In the genomic region with DNA sequence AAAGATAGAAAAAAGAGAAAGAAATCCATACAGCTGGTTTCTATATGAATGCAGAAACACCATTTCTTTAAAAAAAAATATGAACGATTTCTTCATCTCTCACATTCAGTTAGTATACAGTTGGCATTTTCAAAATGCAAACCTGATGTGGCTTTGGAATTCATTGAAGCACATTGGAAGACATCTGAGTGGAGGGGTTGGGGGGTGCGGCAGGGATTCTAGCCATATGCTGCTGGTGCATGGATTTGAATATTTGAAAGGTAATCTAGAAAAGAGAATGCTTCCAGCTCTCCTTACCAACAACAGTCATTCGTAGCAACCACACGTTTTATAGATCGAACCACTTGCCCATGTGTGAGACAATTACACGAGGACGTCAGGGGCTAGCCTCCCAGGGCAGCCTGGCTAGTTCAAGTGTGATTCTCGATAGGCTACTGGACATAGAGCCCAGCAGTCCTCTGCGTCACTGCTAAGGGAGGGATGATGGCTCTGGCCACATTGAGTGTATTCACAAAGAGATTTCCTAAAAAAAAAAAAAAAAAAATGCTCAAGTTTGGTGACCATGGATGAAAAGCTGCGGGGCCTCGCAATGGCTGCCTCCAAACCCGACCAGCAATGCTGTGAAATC, we compare ENCODE assay signal across 9 mouse cellular contexts.
DNase-seq lines count a peak whose midpoint lies in the region; ATAC-seq and TF ChIP-seq lines count a peak whose summit lies in the region.
"Had no signal": no experiment of that assay in that cellular context is flagged by ENCODE, and none has a peak within 500 bp of the region (broad histone marks: within the 10 kb centered on the region; RNA-seq: fewer than 3 reads in every experiment).

No protein-coding gene starts in this region.

- ATAC-seq in liver, embryonic 11.5 days (replicated peaks; ENCODE audit: low FRiP score) = peak; percentile 30; the same call in 1 of the 2 replicates
- peak; percentile 37; the same call in 1 of the 2 replicates for ATAC-seq in forebrain, embryonic 12.5 days (ENCODE audit: low FRiP score)
- ATAC-seq in hindbrain, postnatal 0 days = peak; percentile 65
- ATAC-seq in neural tube, embryonic 15.5 days (ENCODE audit: low FRiP score) = peak; percentile 30; the same call in 1 of the 2 replicates
- no peak for ATAC-seq in granulocyte monocyte progenitor cell, adult 5-6 weeks (replicated peaks; ENCODE audit: poor library complexity, severe bottlenecking)

- peak overlapping the region; percentile 60 for H3K4me2 ChIP-seq in liver, embryonic 11.5 days
- no peak overlapping the region for H3K4me2 ChIP-seq in forebrain, embryonic 12.5 days
- peak overlapping the region; percentile 40 for H3K4me2 ChIP-seq in hindbrain, postnatal 0 days (ENCODE audit: low read depth, low read length)
- peak overlapping the region; percentile 25; the same call in 1 of the 2 replicates for H3K4me2 ChIP-seq in neural tube, embryonic 15.5 days

- H3K4me1 ChIP-seq in liver, embryonic 11.5 days (replicated peaks; ENCODE audit: control insufficient read depth, insufficient read depth, low read length) = peaks cover 15% of the 10 kb centered on the region
- H3K4me1 ChIP-seq in forebrain, embryonic 12.5 days = peaks cover 29% of the 10 kb centered on the region
- peaks cover 14% of the 10 kb centered on the region; the same call in 1 of the 2 replicates for H3K4me1 ChIP-seq in hindbrain, postnatal 0 days (ENCODE audit: insufficient read depth, low read length)
- peaks cover 23% of the 10 kb centered on the region for H3K4me1 ChIP-seq in neural tube, embryonic 15.5 days

- H3K27ac ChIP-seq in liver, embryonic 11.5 days (ENCODE audit: low read depth, low read length) = no peak overlapping the region
- H3K27ac ChIP-seq in forebrain, embryonic 12.5 days = 0 out of 2 replicates have a peak overlapping the region, but pooled peaks have one; percentile 36
- peak overlapping the region; percentile 46; the same call in 1 of the 2 replicates for H3K27ac ChIP-seq in hindbrain, postnatal 0 days
- H3K27ac ChIP-seq in neural tube, embryonic 15.5 days (replicated peaks) = no peak overlapping the region; the same call in 1 of the 2 replicates
- H3K27ac ChIP-seq: heart, embryonic 10.5 days had no signal

- H3K9me3 ChIP-seq in liver, embryonic 11.5 days (ENCODE audit: control insufficient read depth, low read length) = no peaks in the 10 kb centered on the region
- H3K9me3 ChIP-seq in forebrain, embryonic 12.5 days = no peaks in the 10 kb centered on the region
- no peaks in the 10 kb centered on the region for H3K9me3 ChIP-seq in hindbrain, postnatal 0 days (ENCODE audit: low read length)
- H3K9me3 ChIP-seq in neural tube, embryonic 15.5 days (replicated peaks) = no peaks in the 10 kb centered on the region
- H3K9me3 ChIP-seq: heart, embryonic 10.5 days had no signal

- no peak for DNase-seq in liver, embryonic 11.5 days (ENCODE audit: low spot score)
- DNase-seq in liver = no peak
- peak; percentile 23 for DNase-seq in hindbrain, postnatal 0 days (ENCODE audit: low spot score)
- DNase-seq in urinary bladder, postnatal 4 days (ENCODE audit: low spot score in 2 of 2) = no peak

- no peak for TF ChIP-seq CTCF in hindbrain, postnatal 0 days (IDR thresholded peaks at IDR 0.05; ENCODE audit: low read depth)

- 71% methylated on average over 12 of the region's 12 CpGs for WGBS in liver, embryonic 11.5 days
- 86% methylated on average over 12 of the region's 12 CpGs for WGBS in forebrain, embryonic 12.5 days
- WGBS in hindbrain, postnatal 0 days = 44% methylated on average over 12 of the region's 12 CpGs
- WGBS in neural tube, embryonic 15.5 days = 67% methylated on average over 12 of the region's 12 CpGs

- H3K36me3 ChIP-seq in liver, embryonic 11.5 days (ENCODE audit: control insufficient read depth, insufficient read depth, low read length) = no peaks in the 10 kb centered on the region
- no peaks in the 10 kb centered on the region for H3K36me3 ChIP-seq in forebrain, embryonic 12.5 days (replicated peaks)
- no peaks in the 10 kb centered on the region for H3K36me3 ChIP-seq in hindbrain, postnatal 0 days (ENCODE audit: insufficient read depth, low read length)
- H3K36me3 ChIP-seq in neural tube, embryonic 15.5 days = no peaks in the 10 kb centered on the region
- H3K36me3 ChIP-seq: G1E; heart, embryonic 10.5 days had no signal

- 0 out of 2 replicates have a peak overlapping the region, but pooled peaks have one; percentile 25 for H3K9ac ChIP-seq in liver, embryonic 11.5 days (ENCODE audit: low read depth, low read length)
- H3K9ac ChIP-seq in forebrain, embryonic 12.5 days = no peak overlapping the region
- peak overlapping the region; percentile 13; the same call in 1 of the 2 replicates for H3K9ac ChIP-seq in hindbrain, postnatal 0 days (replicated peaks; ENCODE audit: low read length)
- no peak overlapping the region for H3K9ac ChIP-seq in neural tube, embryonic 15.5 days (replicated peaks)

- no peaks in the 10 kb centered on the region for H3K27me3 ChIP-seq in liver, embryonic 11.5 days (replicated peaks; ENCODE audit: control insufficient read depth, insufficient read depth, low read length)
- no peaks in the 10 kb centered on the region; the same call in 1 of the 2 replicates for H3K27me3 ChIP-seq in forebrain, embryonic 12.5 days
- no peaks in the 10 kb centered on the region for H3K27me3 ChIP-seq in hindbrain, postnatal 0 days (ENCODE audit: insufficient read depth, low read length)
- no peaks in the 10 kb centered on the region for H3K27me3 ChIP-seq in neural tube, embryonic 15.5 days (replicated peaks)

- no peak overlapping the region for H3K4me3 ChIP-seq in liver, embryonic 11.5 days (ENCODE audit: low read depth, low read length)
- no peak overlapping the region for H3K4me3 ChIP-seq in forebrain, embryonic 12.5 days (replicated peaks)
- H3K4me3 ChIP-seq in hindbrain, postnatal 0 days (ENCODE audit: low read length) = no peak overlapping the region
- H3K4me3 ChIP-seq in neural tube, embryonic 15.5 days (replicated peaks) = no peak overlapping the region
- H3K4me3 ChIP-seq: heart, embryonic 10.5 days had no signal

Comparison
In these comparisons a context has a peak if more than half of its experiments do, and no peak if none do; other contexts are left out.
1. H3K27ac ChIP-seq: peak in forebrain, embryonic 12.5 days (single experiment) and hindbrain, postnatal 0 days (single experiment); none in liver, embryonic 11.5 days (single experiment) and neural tube, embryonic 15.5 days (single experiment).
2. H3K9ac ChIP-seq: peak in liver, embryonic 11.5 days (single experiment) and hindbrain, postnatal 0 days (single experiment); none in forebrain, embryonic 12.5 days (single experiment) and neural tube, embryonic 15.5 days (single experiment).